In genomic region chr12:3930090-3930865, GRCm38 (mm10) we compare ENCODE assay signal across 8 mouse cellular contexts. TPM values are rescaled to one million over a fixed set of nuclear protein-coding genes. Genes with fewer than 3 reads are reported as not detected.
A peak's percentile ranks its signal among the peaks of the same experiment; 100 is the strongest.
DNase-seq lines count a peak whose midpoint lies in the region; ATAC-seq and TF ChIP-seq lines count a peak whose summit lies in the region.
"Not testable (repeated sequence)": the region's sequence is repeated elsewhere in the genome, so short reads cannot be mapped to it uniquely, and the experiment has no call there.

No protein-coding gene starts in this region.

- peak overlapping the region; percentile 5; the same call in 1 of the 2 replicates for H3K4me3 ChIP-seq in cortical plate, adult 2 months (ENCODE audit: insufficient read depth, low read length)
- not testable (repeated sequence) for H3K4me3 ChIP-seq in forebrain, postnatal 0 days (ENCODE audit: low read depth, low read length); neural tube, embryonic 15.5 days (replicated peaks)
- H3K4me3 ChIP-seq in left cerebral cortex, adult 2 months: 0 out of 2 replicates have a peak overlapping the region, but pooled peaks have one; percentile 11
- peak overlapping the region; percentile 78 for H3K4me3 ChIP-seq in testis, adult 2 months (ENCODE audit: control insufficient read depth, low read depth, low read length)

- 0 out of 2 replicates have a peak overlapping the region, but pooled peaks have one; percentile 3 for H3K9ac ChIP-seq in forebrain, postnatal 0 days
- H3K9ac ChIP-seq in neural tube, embryonic 15.5 days (replicated peaks): not testable (repeated sequence)

- peak; percentile 93 for ATAC-seq in forebrain, postnatal 0 days
- 0 out of 2 replicates have a peak, but pooled peaks have one; percentile 31 for ATAC-seq in neural tube, embryonic 15.5 days (ENCODE audit: low FRiP score)

- H3K27me3 ChIP-seq in forebrain, postnatal 0 days (ENCODE audit: insufficient read depth, low read length); neural tube, embryonic 15.5 days (replicated peaks); testis, adult 2 months (ENCODE audit: control insufficient read depth, insufficient read depth, low read length): not testable (repeated sequence)

- peak; percentile 12 for DNase-seq in brain, embryonic 18.5 days (ENCODE audit: low read depth, low spot score)
- peak; percentile 73 for DNase-seq in cerebellum, adult 9-10 months
- peak; percentile 76 for DNase-seq in forebrain, postnatal 0 days
- DNase-seq in layer of hippocampus, adult 8-10 months (ENCODE audit: low spot score in 2 of 2): peak; percentile 57 to 74
- DNase-seq in left cerebral cortex, adult 2 months (ENCODE audit: extremely low spot score in 1 of 2, low spot score in 2 of 2): peak; percentile 18 to 49

- H3K27ac ChIP-seq in cortical plate, adult 2 months (ENCODE audit: insufficient read depth, low read length): peak overlapping the region; percentile 24; the same call in 1 of the 2 replicates
- not testable (repeated sequence) for H3K27ac ChIP-seq in forebrain, postnatal 0 days (ENCODE audit: low read depth, low read length); neural tube, embryonic 15.5 days (replicated peaks)
- peak overlapping the region; percentile 72 for H3K27ac ChIP-seq in left cerebral cortex, adult 2 months
- peak overlapping the region; percentile 91 for H3K27ac ChIP-seq in testis, adult 2 months (ENCODE audit: control insufficient read depth, insufficient read depth, low read depth, low read length)

- TF ChIP-seq CTCF in cortical plate, adult 2 months (IDR thresholded peaks at IDR 0.05; ENCODE audit: extremely low read depth, insufficient read depth, low read length); forebrain, postnatal 0 days (IDR thresholded peaks at IDR 0.05; ENCODE audit: low read depth); left cerebral cortex, adult 2 months (IDR thresholded peaks at IDR 0.05); testis, adult 2 months (IDR thresholded peaks at IDR 0.05; ENCODE audit: control insufficient read depth, insufficient read depth, insufficient replicate concordance, low read depth, low read length): not testable (repeated sequence)

- TF ChIP-seq POLR2A in cortical plate, adult 2 months (IDR thresholded peaks at IDR 0.05; ENCODE audit: extremely low read depth, insufficient read depth, low read length): 0 out of 2 replicates have a peak, but pooled peaks have one; percentile 22
- TF ChIP-seq POLR2A in testis, adult 2 months (IDR thresholded peaks at IDR 0.05; ENCODE audit: control insufficient read depth, low read depth, low read length): peak; percentile 51

- not testable (repeated sequence) for H3K36me3 ChIP-seq in forebrain, postnatal 0 days (ENCODE audit: insufficient read depth); neural tube, embryonic 15.5 days; testis, adult 2 months (ENCODE audit: control insufficient read depth, insufficient read depth, low read length)

- intact Hi-C loops in left cerebral cortex, adult 2 months (cut with DNase I): not testable (repeated sequence)

- H3K9me3 ChIP-seq in forebrain, postnatal 0 days (ENCODE audit: low read length); neural tube, embryonic 15.5 days (replicated peaks): not testable (repeated sequence)

- not testable (repeated sequence) for H3K4me1 ChIP-seq in cortical plate, adult 2 months (ENCODE audit: control insufficient read depth, insufficient read depth, low read length); forebrain, postnatal 0 days (ENCODE audit: insufficient read depth); neural tube, embryonic 15.5 days
- H3K4me1 ChIP-seq in testis, adult 2 months (ENCODE audit: control insufficient read depth, insufficient read depth, low read length): peaks cover 12% of the 10 kb centered on the region

- WGBS in forebrain, postnatal 0 days: 65% methylated on average over 30 of the region's 47 CpGs
- 87% methylated on average over 34 of the region's 47 CpGs for WGBS in neural tube, embryonic 15.5 days

- peak overlapping the region; percentile 29 for H3K4me2 ChIP-seq in forebrain, postnatal 0 days (ENCODE audit: low read depth)
- not testable (repeated sequence) for H3K4me2 ChIP-seq in neural tube, embryonic 15.5 days

RNA-seq across cellular contexts. Expression of gene Pomc, which starts 24.5 kb away (rescaled TPM):
- polyA plus RNA-seq in cortical plate, adult 2 months (2012; rRNA removed): 4.2 and 4.5 TPM in 2 replicates
- total RNA-seq in forebrain, postnatal 0 days (2014; rRNA removed): 3.9 and 6.7 TPM in 2 replicates
- 3.7 and 4.8 TPM in 2 replicates for polyA plus RNA-seq in forebrain, postnatal 0 days (2015; fragmentation: Nextera tagmentation; extraction: Ambion mirVana)
- 1 to 10 TPM; 2.0 to 3.0 (median 2.8) TPM for total RNA-seq in layer of hippocampus, adult 8-10 months (2022)
- total RNA-seq in left cerebral cortex, adult 2 months (2021): 1 to 10 TPM; 1.6 to 2.8 TPM
- 3.0 and 3.7 TPM in 2 replicates for polyA plus RNA-seq in neural tube, embryonic 15.5 days (2015; fragmentation: Nextera tagmentation; extraction: Ambion mirVana)
- polyA plus RNA-seq in testis, adult 2 months (2012; rRNA removed): 11.4 and 16.3 TPM in 2 replicates

Comparison
In these comparisons a context has a peak if more than half of its experiments do, and no peak if none do; other contexts are left out.
1. DNase-seq: peak in every context shown above with its lines; median percentile 76 in forebrain, postnatal 0 days; 73 in cerebellum, adult 9-10 months; 66 in layer of hippocampus, adult 8-10 months; 34 in left cerebral cortex, adult 2 months; 12 in brain, embryonic 18.5 days.